Mouse (Mus musculus) cerebellum, adult 2 months (tissue): ENCODE data around the gene Rasgrp1. TPM values are rescaled to one million over a fixed set of nuclear protein-coding genes. Genes with fewer than 3 reads are reported as not detected.

Experiments used
- DNase-seq, 2 experiments: peaks; one replicate each; pipeline ENCODE4 v3.0.0; 2021
- H3K27ac ChIP-seq: fragments of 200-500 bp; 2 replicates; pipeline ENCODE4 v1.5.1; 2012; ENCODE audit warnings: low read length, control low read depth, inconsistent platforms; ENCODE audit not compliant: insufficient read depth
- H3K27me3 ChIP-seq: fragments of 200-500 bp; 2 replicates; pipeline ENCODE4 v1.6.1; 2012; ENCODE audit warnings: inconsistent platforms, mild to moderate bottlenecking, low read length, moderate library complexity; ENCODE audit not compliant: control insufficient read depth, insufficient read depth
- H3K4me1 ChIP-seq: fragments of 200-500 bp; 2 replicates; pipeline ENCODE4 v1.6.1; 2011; ENCODE audit warnings: low read length; ENCODE audit not compliant: control insufficient read depth, insufficient read depth
- H3K4me3 ChIP-seq: fragments of 200-500 bp; replicated peaks from 2 replicates; pipeline ENCODE3; 2011; ENCODE audit warnings: mild to moderate bottlenecking, low read depth, low read length, control low read depth; ENCODE audit not compliant: insufficient read depth
- CTCF ChIP-seq: fragments of 200-500 bp; IDR thresholded peaks from 2 replicates; pipeline ENCODE4 v1.5.1; 2011; ENCODE audit warnings: low read depth, mild to moderate bottlenecking, control low read depth, low read length, moderate library complexity, borderline replicate concordance; ENCODE audit not compliant: insufficient read depth
- POLR2A ChIP-seq: fragments of 200-500 bp; IDR thresholded peaks from 2 replicates; pipeline ENCODE4 v1.6.1; 2011; ENCODE audit warnings: low read length, control low read depth, borderline replicate concordance; ENCODE audit not compliant: insufficient read depth
- WGBS: fragments of 180-500 bp; shearing (Covaris S2); methylation state at CpG from one replicate; pipeline ENCODE4 v1.1.7; 2018; 5-methylcytosine and 5-hydroxymethylcytosine counted together
- polyA plus RNA-seq: library from polyadenylated mRNA; depleted of rRNA; stranded (reverse); fragments of >200 nt; gene quantifications from 2 replicates; pipeline ENCODE4 v1.2.3, GENCODE M21; 2012

Gene Rasgrp1
- polyA plus RNA-seq, 1 experiment, result 19.1 TPM

GRCm38 (mm10) chr2:117342090-117342546, 683 bp downstream of the Rasgrp1 start:
- Histone ChIP-seq H3K4me3 (peak overlapping the region; percentile 52), H3K27ac (no peak overlapping the region), H3K4me1 (no peaks in the 10 kb centered on the region), H3K27me3 (no peaks in the 10 kb centered on the region)
- peak; percentile 33 to 48 for DNase-seq
- TF ChIP-seq POLR2A (no peak), CTCF (peak; percentile 47; the same call in 1 of the 2 replicates)
- WGBS, result 1% methylated on average over 19 of the region's 19 CpGs

GRCm38 (mm10) chr2:117338501-117338900, 4.3 kb downstream of the Rasgrp1 start:
- Histone ChIP-seq H3K27ac (no peak overlapping the region), H3K4me3 (no peak overlapping the region)

GRCm38 (mm10) chr2:117337902-117338301, 4.9 kb downstream of the Rasgrp1 start:
- 92% methylated on average over 7 of the region's 7 CpGs for WGBS
- Histone ChIP-seq H3K27ac (no peak overlapping the region), H3K4me3 (no peak overlapping the region), H3K4me1 (no peaks in the 10 kb centered on the region), H3K27me3 (no peaks in the 10 kb centered on the region)
- no peak for DNase-seq
- no peak for TF ChIP-seq POLR2A
- TF ChIP-seq CTCF, result no peak

More at GRCm38 (mm10) chr2:117338501-117338900, 4.3 kb downstream of the Rasgrp1 start:
- WGBS, result 46% methylated on average over 3 of the region's 3 CpGs
- DNase-seq, result no peak
- Histone ChIP-seq H3K27me3 (no peaks in the 10 kb centered on the region), H3K4me1 (no peaks in the 10 kb centered on the region)
- TF ChIP-seq POLR2A, result no peak
- no peak for TF ChIP-seq CTCF

GRCm38 (mm10) chr2:117336946-117337665, 5.7 kb downstream of the Rasgrp1 start:
- DNase-seq, result no peak
- no peak overlapping the region for H3K4me3 ChIP-seq
- no peaks in the 10 kb centered on the region for H3K27me3 ChIP-seq
- H3K27ac ChIP-seq, result no peak overlapping the region
- H3K4me1 ChIP-seq, result no peaks in the 10 kb centered on the region
- no peak for TF ChIP-seq POLR2A
- no peak for TF ChIP-seq CTCF
- WGBS, result 72% methylated on average over 5 of the region's 5 CpGs

- Histone ChIP-seq H3K4me3 (no peak overlapping the region), H3K4me1 (no peaks in the 10 kb centered on the region), H3K27ac (no peak overlapping the region), H3K27me3 (no peaks in the 10 kb centered on the region)
- DNase-seq, result no peak
- TF ChIP-seq POLR2A (no peak), CTCF (no peak)
- 50% methylated on average over 4 of the region's 4 CpGs for WGBS
These were observed 7.1 kb downstream of the Rasgrp1 start for GRCm38 (mm10) chr2:117335552-117336188.

- TF ChIP-seq POLR2A (no peak), CTCF (no peak)
- Histone ChIP-seq H3K27me3 (no peaks in the 10 kb centered on the region), H3K4me1 (no peaks in the 10 kb centered on the region), H3K27ac (no peak overlapping the region), H3K4me3 (no peak overlapping the region)
- 68% methylated on average over 5 of the region's 5 CpGs for WGBS
- DNase-seq, result no peak
These were observed 11.2 kb downstream of the Rasgrp1 start for GRCm38 (mm10) chr2:117331634-117332033.

- WGBS, result 80% methylated on average over 9 of the region's 9 CpGs
- no peak overlapping the region for H3K4me3 ChIP-seq
- H3K27me3 ChIP-seq, result no peaks in the 10 kb centered on the region
- H3K27ac ChIP-seq, result no peak overlapping the region
- H3K4me1 ChIP-seq, result no peaks in the 10 kb centered on the region
- no peak for TF ChIP-seq CTCF
- no peak for TF ChIP-seq POLR2A
- DNase-seq, result no peak
These were observed 14.1 kb downstream of the Rasgrp1 start for GRCm38 (mm10) chr2:117328521-117329285.
